Mouse (Mus musculus) heart, postnatal 0 days (tissue): ENCODE data around the gene Macf1.

Experiments used
- CTCF ChIP-seq: IDR thresholded peaks from 2 replicates; pipeline ENCODE4 v1.5.1; 2016; ENCODE audit warnings: antibody characterized with exemption, control low read depth, low read depth
- EP300 ChIP-seq: IDR thresholded peaks from 2 replicates; pipeline ENCODE4 v1.6.1; 2016; ENCODE audit warnings: antibody characterized with exemption, low read depth

DNA sequence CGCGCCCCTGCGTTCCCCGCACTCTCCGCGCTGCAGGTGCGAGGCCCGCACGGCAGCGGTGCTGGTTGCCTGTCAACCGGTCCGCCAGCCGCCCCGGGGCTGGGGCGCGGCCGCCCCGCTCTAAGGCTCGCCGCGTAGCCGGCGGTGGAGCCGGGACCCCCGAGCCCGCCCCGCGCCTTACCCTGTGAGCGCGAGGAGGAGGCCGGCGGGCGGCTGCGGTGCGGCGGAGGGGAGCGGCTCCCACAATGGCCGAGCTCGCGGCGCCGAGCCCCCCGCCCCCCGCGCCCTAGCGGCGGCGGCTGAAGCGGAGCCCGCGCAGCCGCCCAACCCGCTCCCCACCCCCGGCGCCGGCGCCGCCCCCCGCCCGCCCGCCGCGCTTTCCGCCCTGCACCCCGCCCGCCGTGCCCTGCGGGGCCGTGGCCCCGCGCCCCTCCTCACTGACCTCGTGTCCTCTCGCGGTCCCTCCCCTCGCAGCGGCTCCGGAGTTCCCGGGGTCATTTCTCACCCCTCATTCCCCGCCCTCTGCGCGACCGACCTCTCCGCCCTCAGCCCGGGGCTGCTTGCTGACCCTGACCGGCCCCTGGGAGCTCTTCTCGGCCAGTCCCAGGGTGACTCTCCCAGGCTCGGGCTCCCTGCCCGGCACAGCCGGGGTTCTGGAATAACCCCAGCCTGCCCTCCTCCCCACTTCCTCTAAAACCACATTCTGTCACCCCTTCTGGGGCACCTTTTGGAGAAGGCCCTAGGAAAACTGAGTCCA is 3.0 kb upstream of the Macf1 start:
- TF ChIP-seq CTCF, result no peak
- TF ChIP-seq EP300, result no peak
